Mouse (Mus musculus) midbrain, embryonic 16.5 days (tissue): ENCODE data around the gene Mpped2. TPM values are rescaled to one million over a fixed set of nuclear protein-coding genes. Genes with fewer than 3 reads are reported as not detected.
A peak's percentile ranks its signal among the peaks of the same experiment; 100 is the strongest.

Source experiments
- ATAC-seq: fragments of 200-750 bp; cut with Nextera tagmentation; 2 replicates; pipeline ENCODE4 v1.8.0; 2017; ENCODE audit warnings: moderate TSS enrichment
- H3K27ac ChIP-seq: fragments of 300-500 bp; sonication (generic); 2 replicates; pipeline ENCODE4 v1.5.1; 2014; ENCODE audit warnings: mild to moderate bottlenecking, low read length, mixed read lengths
- H3K27me3 ChIP-seq: fragments of 300-500 bp; sonication (generic); 2 replicates; pipeline ENCODE4 v1.6.1; 2014; ENCODE audit warnings: low read depth, low read length, mixed read lengths; ENCODE audit not compliant: control insufficient read depth, insufficient read depth
- H3K36me3 ChIP-seq: fragments of 300-500 bp; sonication (generic); 2 replicates; pipeline ENCODE4 v1.6.1; 2014; ENCODE audit warnings: mild to moderate bottlenecking, low read length, moderate library complexity, mixed read lengths; ENCODE audit not compliant: control insufficient read depth, insufficient read depth
- H3K4me1 ChIP-seq: fragments of 300-500 bp; sonication (generic); 2 replicates; pipeline ENCODE4 v1.6.1; 2014; ENCODE audit warnings: mild to moderate bottlenecking, low read length, mixed read lengths; ENCODE audit not compliant: control insufficient read depth, insufficient read depth
- H3K4me2 ChIP-seq: fragments of 300-500 bp; sonication (generic); 2 replicates; pipeline ENCODE4 v1.6.1; 2014; ENCODE audit warnings: mild to moderate bottlenecking, low read length, mixed read lengths
- H3K4me3 ChIP-seq: fragments of 300-500 bp; sonication (generic); 2 replicates; pipeline ENCODE4 v1.5.1; 2014; ENCODE audit warnings: low read depth, mild to moderate bottlenecking, low read length, moderate library complexity, mixed read lengths
- H3K9ac ChIP-seq: fragments of 300-500 bp; sonication (generic); 2 replicates; pipeline ENCODE4 v1.6.1; 2014; ENCODE audit warnings: low read depth, low read length, mixed read lengths
- H3K9me3 ChIP-seq: fragments of 300-500 bp; sonication (generic); replicated peaks from 2 replicates; pipeline ENCODE4 v1.6.1; 2014; ENCODE audit warnings: mild to moderate bottlenecking, low read length, mixed read lengths; ENCODE audit not compliant: control insufficient read depth, poor library complexity, severe bottlenecking
- WGBS: fragments of 180-500 bp; shearing (Covaris S2); extraction: QIAGEN DNeasy Blood & Tissue Kit; methylation state at CpG from one replicate; pipeline ENCODE4 v1.1.7; 2014; 5-methylcytosine and 5-hydroxymethylcytosine counted together
- polyA plus RNA-seq: library from polyadenylated mRNA; unstranded; fragments of >200 nt; fragmentation: Nextera tagmentation; extraction: Ambion mirVana; gene quantifications from 2 replicates; pipeline ENCODE4 v1.2.1, GENCODE M21; 2015

The Mpped2 gene
- polyA plus RNA-seq, result 99.5 and 110 TPM in 2 replicates

- no peaks in the 10 kb centered on the region for H3K9me3 ChIP-seq
- no peaks in the 10 kb centered on the region for H3K27me3 ChIP-seq
- H3K9ac ChIP-seq, result peak within 1 kb of the TSS; percentile 96
- peak; percentile 68 for ATAC-seq
- peak within 1 kb of the TSS; percentile 90 for H3K4me3 ChIP-seq
- H3K4me2 ChIP-seq, result peak within 1 kb of the TSS; percentile 68
- peaks cover 27% of the 10 kb centered on the region for H3K4me1 ChIP-seq
- no peaks in the 10 kb centered on the region for H3K36me3 ChIP-seq
- WGBS, result 1% methylated on average over 54 of the region's 56 CpGs
- H3K27ac ChIP-seq, result peak within 1 kb of the TSS; percentile 100
Measured at GRCm38 (mm10) chr2:106692783-106693701, at the start of gene Mpped2. TSS of gene Mpped2 (plus strand) at chr2:106693269.

- Histone ChIP-seq H3K4me3 (no peak overlapping the region), H3K27ac (no peak overlapping the region), H3K36me3 (no peaks in the 10 kb centered on the region), H3K4me1 (peaks cover 8% of the 10 kb centered on the region), H3K4me2 (no peak overlapping the region), H3K9me3 (no peaks in the 10 kb centered on the region), H3K9ac (no peak overlapping the region), H3K27me3 (no peaks in the 10 kb centered on the region)
- 95% methylated on average over 3 of the region's 3 CpGs for WGBS
- no peak for ATAC-seq
Measured at GRCm38 (mm10) chr2:106644782-106645181, 48.3 kb upstream of the Mpped2 start.

- H3K36me3 ChIP-seq, result no peaks in the 10 kb centered on the region
- H3K9ac ChIP-seq, result peak overlapping the region; percentile 72
- H3K4me1 ChIP-seq, result peaks cover 11% of the 10 kb centered on the region
- WGBS, result 6% methylated on average over 25 of the region's 25 CpGs
- H3K4me3 ChIP-seq, result peak overlapping the region; percentile 48
- peak; percentile 99 for ATAC-seq
- no peaks in the 10 kb centered on the region for H3K9me3 ChIP-seq
- peak overlapping the region; percentile 58 for H3K4me2 ChIP-seq
- peak overlapping the region; percentile 91 for H3K27ac ChIP-seq
- no peaks in the 10 kb centered on the region for H3K27me3 ChIP-seq
Measured at GRCm38 (mm10) chr2:106649686-106650570, 43.1 kb upstream of the Mpped2 start.

GRCm38 (mm10) chr2:106652151-106652550 lies 40.9 kb upstream of the Mpped2 start:
- Histone ChIP-seq H3K36me3 (no peaks in the 10 kb centered on the region), H3K4me2 (no peak overlapping the region), H3K27ac (no peak overlapping the region), H3K27me3 (no peaks in the 10 kb centered on the region), H3K4me3 (no peak overlapping the region), H3K9ac (no peak overlapping the region), H3K4me1 (peaks cover 11% of the 10 kb centered on the region), H3K9me3 (no peaks in the 10 kb centered on the region)
- ATAC-seq, result no peak
- 68% methylated on average over 8 of the region's 8 CpGs for WGBS

GRCm38 (mm10) chr2:106652741-106653140 lies 40.3 kb upstream of the Mpped2 start:
- no peaks in the 10 kb centered on the region for H3K27me3 ChIP-seq
- H3K9me3 ChIP-seq, result no peaks in the 10 kb centered on the region
- WGBS, result 85% methylated on average over 4 of the region's 4 CpGs
- H3K36me3 ChIP-seq, result no peaks in the 10 kb centered on the region
- no peak for ATAC-seq
- H3K9ac ChIP-seq, result no peak overlapping the region
- no peak overlapping the region for H3K27ac ChIP-seq
- H3K4me1 ChIP-seq, result peaks cover 11% of the 10 kb centered on the region
- H3K4me3 ChIP-seq, result no peak overlapping the region
- no peak overlapping the region for H3K4me2 ChIP-seq

- no peak overlapping the region for H3K27ac ChIP-seq
- 93% methylated on average over 4 of the region's 4 CpGs for WGBS
- no peak overlapping the region for H3K4me2 ChIP-seq
- no peak overlapping the region for H3K4me3 ChIP-seq
- no peak overlapping the region for H3K9ac ChIP-seq
- no peak for ATAC-seq
- no peaks in the 10 kb centered on the region for H3K36me3 ChIP-seq
- H3K9me3 ChIP-seq, result no peaks in the 10 kb centered on the region
- H3K27me3 ChIP-seq, result no peaks in the 10 kb centered on the region
- H3K4me1 ChIP-seq, result peaks cover 11% of the 10 kb centered on the region
Measured at GRCm38 (mm10) chr2:106653261-106653660, 39.8 kb upstream of the Mpped2 start.

- H3K27ac ChIP-seq, result no peak overlapping the region
- no peak overlapping the region for H3K9ac ChIP-seq
- ATAC-seq, result no peak
- H3K4me3 ChIP-seq, result no peak overlapping the region
- no peaks in the 10 kb centered on the region for H3K36me3 ChIP-seq
- H3K27me3 ChIP-seq, result no peaks in the 10 kb centered on the region
- H3K9me3 ChIP-seq, result no peaks in the 10 kb centered on the region
- no peak overlapping the region for H3K4me2 ChIP-seq
- 89% methylated on average over 4 of the region's 4 CpGs for WGBS
- H3K4me1 ChIP-seq, result peaks cover 3% of the 10 kb centered on the region
Measured at GRCm38 (mm10) chr2:106655271-106655670, 37.8 kb upstream of the Mpped2 start.

- Histone ChIP-seq H3K27me3 (no peaks in the 10 kb centered on the region), H3K36me3 (no peaks in the 10 kb centered on the region), H3K9ac (no peak overlapping the region), H3K4me3 (no peak overlapping the region), H3K9me3 (no peaks in the 10 kb centered on the region), H3K4me2 (no peak overlapping the region), H3K27ac (no peak overlapping the region), H3K4me1 (no peaks in the 10 kb centered on the region)
- no peak for ATAC-seq
- WGBS, result 51% methylated on average over 11 of the region's 11 CpGs
Measured at GRCm38 (mm10) chr2:106665271-106665670, 27.8 kb upstream of the Mpped2 start.
